ENCODE assay signal across 8 mouse cellular contexts in genomic region chr6:48487747-48488725, GRCm38 (mm10). TPM values are rescaled to one million over a fixed set of nuclear protein-coding genes. Genes with fewer than 3 reads are reported as not detected.
DNase-seq lines count a peak whose midpoint lies in the region; ATAC-seq and TF ChIP-seq lines count a peak whose summit lies in the region.

No protein-coding gene starts in this region.

- TF ChIP-seq CTCF in heart, adult 2 months (IDR thresholded peaks at IDR 0.05): peak; percentile 36

- intact Hi-C loops in heart, adult 2 months (cut with DNase I): no loop called here

- no peaks in the 10 kb centered on the region for H3K27me3 ChIP-seq in heart, adult 2 months (ENCODE audit: control insufficient read depth, insufficient read depth, low read length)
- peaks cover 20% of the 10 kb centered on the region for H3K27me3 ChIP-seq in midbrain, embryonic 12.5 days

- peak overlapping the region; percentile 43 for H3K4me2 ChIP-seq in midbrain, embryonic 12.5 days (replicated peaks)

- peaks cover 2% of the 10 kb centered on the region for H3K4me1 ChIP-seq in heart, adult 2 months (ENCODE audit: control insufficient read depth, insufficient read depth, low read length)
- peaks cover 17% of the 10 kb centered on the region for H3K4me1 ChIP-seq in midbrain, embryonic 12.5 days

- H3K4me3 ChIP-seq in heart, adult 2 months: no peak overlapping the region
- H3K4me3 ChIP-seq in midbrain, embryonic 12.5 days: peak overlapping the region; percentile 15; the same call in 1 of the 2 replicates

- H3K27ac ChIP-seq in heart, adult 2 months: no peak overlapping the region
- no peak overlapping the region for H3K27ac ChIP-seq in midbrain, embryonic 12.5 days (replicated peaks)

- no peaks in the 10 kb centered on the region for H3K79me2 ChIP-seq in heart, adult 2 months (replicated peaks; ENCODE audit: control insufficient read depth, insufficient read depth, low read length)

- H3K36me3 ChIP-seq in heart, adult 2 months (ENCODE audit: control insufficient read depth, insufficient read depth, low read length): no peaks in the 10 kb centered on the region
- H3K36me3 ChIP-seq in midbrain, embryonic 12.5 days: no peaks in the 10 kb centered on the region

- DNase-seq in testis, postnatal 10 days (ENCODE audit: low spot score): peak; percentile 43
- no peak for DNase-seq in testis, postnatal 14 days (ENCODE audit: low spot score)
- peak; percentile 42 to 48 for DNase-seq in heart, adult 2 months
- DNase-seq in kidney, adult 9 months: peak; percentile 31
- no peak for DNase-seq in urinary bladder, postnatal 4 days (ENCODE audit: low spot score in 2 of 2)
- no peak for DNase-seq in cerebellum, postnatal 25 days

- no peak for TF ChIP-seq EP300 in heart, adult 2 months (IDR thresholded peaks at IDR 0.05; ENCODE audit: insufficient read depth, low read depth, low read length)

- WGBS in heart, adult 2 months: 10% methylated on average over 24 of the region's 25 CpGs
- WGBS in midbrain, embryonic 12.5 days: 16% methylated on average over 16 of the region's 25 CpGs

- peak; percentile 44 for ATAC-seq in midbrain, embryonic 12.5 days (ENCODE audit: low FRiP score, low read depth)
- ATAC-seq in activated CD4-positive, CD25-positive, alpha-beta regulatory T cell, adult 4 months: no peak

- no peak for TF ChIP-seq POLR2A in heart, adult 2 months (IDR thresholded peaks at IDR 0.05; ENCODE audit: insufficient read depth, low read depth, low read length)

- H3K9ac ChIP-seq in heart, adult 2 months (ENCODE audit: low read depth, low read length): 0 out of 2 replicates have a peak overlapping the region, but pooled peaks have one; percentile 8
- no peak overlapping the region for H3K9ac ChIP-seq in midbrain, embryonic 12.5 days (replicated peaks)

- no peaks in the 10 kb centered on the region for H3K9me3 ChIP-seq in midbrain, embryonic 12.5 days

RNA-seq across cellular contexts. Expression of gene Sspo, which starts 40.0 kb away (rescaled TPM):
- under 1 TPM; 0.18 to 0.47 TPM for total RNA-seq in heart, adult 2 months (2021)
- 0.85 and 1.7 TPM in 2 replicates for polyA plus RNA-seq in heart, adult 2 months (2012; rRNA removed)
- polyA plus RNA-seq in midbrain, embryonic 12.5 days (2016; fragmentation: Nextera tagmentation; extraction: Ambion mirVana): 0.10 and 0.22 TPM in 2 replicates
- polyA plus RNA-seq in activated CD4-positive, CD25-positive, alpha-beta regulatory T cell, adult 4 months (2017; shearing (Covaris generic)): under 1 TPM; 0.04 to 0.55 TPM

RNA-seq across cellular contexts. Expression of gene Zfp467, which starts 42.4 kb away (rescaled TPM):
- 10 to 100 TPM in 1 of 2 experiments, 1 to 10 TPM in 1; 9.7 to 11.8 TPM for total RNA-seq in heart, adult 2 months (2021)
- 11.0 and 13.0 TPM in 2 replicates for polyA plus RNA-seq in heart, adult 2 months (2012; rRNA removed)
- polyA plus RNA-seq in midbrain, embryonic 12.5 days (2016; fragmentation: Nextera tagmentation; extraction: Ambion mirVana): 19.9 and 22.9 TPM in 2 replicates
- 1 to 10 TPM; 7.4 to 9.7 TPM for polyA plus RNA-seq in activated CD4-positive, CD25-positive, alpha-beta regulatory T cell, adult 4 months (2017; shearing (Covaris generic))

RNA-seq across cellular contexts. Expression of gene Atp6v0e2, which starts 49.4 kb away (rescaled TPM):
- 10 to 100 TPM; 17.8 to 18.1 TPM for total RNA-seq in heart, adult 2 months (2021)
- 18.5 and 24.3 TPM in 2 replicates for polyA plus RNA-seq in heart, adult 2 months (2012; rRNA removed)
- 85.7 and 89.9 TPM in 2 replicates for polyA plus RNA-seq in midbrain, embryonic 12.5 days (2016; fragmentation: Nextera tagmentation; extraction: Ambion mirVana)
- polyA plus RNA-seq in activated CD4-positive, CD25-positive, alpha-beta regulatory T cell, adult 4 months (2017; shearing (Covaris generic)): not detected

Comparison
In these comparisons a context has a peak if more than half of its experiments do, and no peak if none do; other contexts are left out.
1. DNase-seq: peak in testis, postnatal 10 days (single experiment), heart, adult 2 months (2 of 2) and kidney, adult 9 months (single experiment); none in testis, postnatal 14 days (single experiment), urinary bladder, postnatal 4 days (0 of 2) and cerebellum, postnatal 25 days (0 of 2).
2. RNA of gene Atp6v0e2, which starts 49.4 kb away (polyA plus RNA-seq): 85.7 to 89.9 TPM in midbrain, embryonic 12.5 days and 18.5 to 24.3 TPM in heart, adult 2 months; not detected in activated CD4-positive, CD25-positive, alpha-beta regulatory T cell, adult 4 months; every median in the first group is over 10 times any median in the second.